Comparison of ENCODE assay signal across 12 mouse cellular contexts in genomic region chr2:169728651-169729280, GRCm38 (mm10).
A peak's percentile ranks its signal among the peaks of the same experiment; 100 is the strongest.
DNase-seq lines count a peak whose midpoint lies in the region; ATAC-seq and TF ChIP-seq lines count a peak whose summit lies in the region.
"Had no signal": no experiment of that assay in that cellular context is flagged by ENCODE, and none has a peak within 500 bp of the region (broad histone marks: within the 10 kb centered on the region; RNA-seq: fewer than 3 reads in every experiment).

No protein-coding gene starts in this region.

- H3K9me3 ChIP-seq in stomach, embryonic 14.5 days (ENCODE audit: control insufficient read depth, low read depth, low read length): no peaks in the 10 kb centered on the region
- no peaks in the 10 kb centered on the region for H3K9me3 ChIP-seq in stomach, postnatal 0 days (ENCODE audit: control insufficient read depth, low read length)
- no peaks in the 10 kb centered on the region for H3K9me3 ChIP-seq in liver, embryonic 11.5 days (ENCODE audit: control insufficient read depth, low read length)
- H3K9me3 ChIP-seq in hindbrain, embryonic 16.5 days (ENCODE audit: control insufficient read depth, low read length): no peaks in the 10 kb centered on the region
- H3K9me3 ChIP-seq in forebrain, embryonic 15.5 days: no peaks in the 10 kb centered on the region
- H3K9me3 ChIP-seq: liver, embryonic 13.5 days had no signal

- H3K9ac ChIP-seq in stomach, embryonic 14.5 days (replicated peaks; ENCODE audit: low read depth, low read length): no peak overlapping the region
- H3K9ac ChIP-seq in stomach, postnatal 0 days (ENCODE audit: low read length): no peak overlapping the region
- H3K9ac ChIP-seq in liver, embryonic 11.5 days (ENCODE audit: low read depth, low read length): no peak overlapping the region
- H3K9ac ChIP-seq in hindbrain, embryonic 16.5 days (ENCODE audit: low read depth, low read length): no peak overlapping the region
- no peak overlapping the region for H3K9ac ChIP-seq in forebrain, embryonic 15.5 days (replicated peaks)
- H3K9ac ChIP-seq: liver, embryonic 13.5 days had no signal

- TF ChIP-seq CTCF in stomach, postnatal 0 days (IDR thresholded peaks at IDR 0.05; ENCODE audit: low read depth): no peak

- ATAC-seq in stomach, embryonic 14.5 days (ENCODE audit: insufficient number of reproducible peaks, insufficient read depth, low FRiP score, low read depth): no peak
- ATAC-seq in stomach, postnatal 0 days (ENCODE audit: low FRiP score, low TSS enrichment): no peak
- no peak for ATAC-seq in liver, embryonic 11.5 days (replicated peaks; ENCODE audit: low FRiP score)
- no peak for ATAC-seq in hindbrain, embryonic 16.5 days
- ATAC-seq in forebrain, embryonic 15.5 days (replicated peaks): no peak

- 34% methylated on average over 16 of the region's 16 CpGs for WGBS in stomach, embryonic 14.5 days
- 53% methylated on average over 16 of the region's 16 CpGs for WGBS in stomach, postnatal 0 days
- WGBS in liver, embryonic 11.5 days: 60% methylated on average over 16 of the region's 16 CpGs
- 66% methylated on average over 16 of the region's 16 CpGs for WGBS in hindbrain, embryonic 16.5 days
- 62% methylated on average over 16 of the region's 16 CpGs for WGBS in forebrain, embryonic 15.5 days

- TF ChIP-seq EP300 in stomach, postnatal 0 days (optimal IDR thresholded peaks at IDR 0.05): no peak

- H3K4me3 ChIP-seq in stomach, embryonic 14.5 days (ENCODE audit: low read depth, low read length): no peak overlapping the region
- no peak overlapping the region for H3K4me3 ChIP-seq in stomach, postnatal 0 days (ENCODE audit: low read depth, low read length)
- no peak overlapping the region for H3K4me3 ChIP-seq in liver, embryonic 11.5 days (ENCODE audit: low read depth, low read length)
- no peak overlapping the region for H3K4me3 ChIP-seq in hindbrain, embryonic 16.5 days (ENCODE audit: low read length)
- H3K4me3 ChIP-seq in forebrain, embryonic 15.5 days: no peak overlapping the region
- H3K4me3 ChIP-seq: liver, embryonic 13.5 days had no signal

- H3K27ac ChIP-seq in stomach, embryonic 14.5 days (ENCODE audit: low read length): peak overlapping the region; percentile 72; the same call in 1 of the 2 replicates
- H3K27ac ChIP-seq in stomach, postnatal 0 days (replicated peaks): no peak overlapping the region
- H3K27ac ChIP-seq in liver, embryonic 11.5 days (ENCODE audit: low read depth, low read length): no peak overlapping the region
- no peak overlapping the region for H3K27ac ChIP-seq in hindbrain, embryonic 16.5 days (ENCODE audit: low read depth, low read length)
- H3K27ac ChIP-seq in forebrain, embryonic 15.5 days (replicated peaks): no peak overlapping the region
- H3K27ac ChIP-seq: liver, embryonic 13.5 days had no signal

- H3K4me1 ChIP-seq in stomach, embryonic 14.5 days (ENCODE audit: control insufficient read depth, insufficient read depth, low read length): peaks cover 23% of the 10 kb centered on the region
- 0 out of 2 replicates have a peak, but pooled peaks cover 2% of the 10 kb centered on the region for H3K4me1 ChIP-seq in stomach, postnatal 0 days (replicated peaks; ENCODE audit: control insufficient read depth, insufficient read depth)
- no peaks in the 10 kb centered on the region; the same call in none of the 2 replicates for H3K4me1 ChIP-seq in liver, embryonic 11.5 days (replicated peaks; ENCODE audit: control insufficient read depth, insufficient read depth, low read length)
- peaks cover 4% of the 10 kb centered on the region; the same call in 1 of the 2 replicates for H3K4me1 ChIP-seq in hindbrain, embryonic 16.5 days (ENCODE audit: control insufficient read depth, insufficient read depth, low read depth, low read length)
- H3K4me1 ChIP-seq in forebrain, embryonic 15.5 days: peaks cover 10% of the 10 kb centered on the region

- no peak for DNase-seq in stomach, postnatal 0 days (ENCODE audit: low spot score)
- peak; percentile 24 for DNase-seq in heart, postnatal 4 days
- DNase-seq in liver, embryonic 11.5 days (ENCODE audit: low spot score): peak; percentile 46
- peak; percentile 67 for DNase-seq in yolk sac, embryonic 10.5 days (ENCODE audit: low spot score)
- no peak for DNase-seq in thymus, postnatal 14 days
- DNase-seq: adrenal gland, adult 8-10 months; cerebellum, postnatal 14 days; liver, embryonic 13.5 days; thymus, adult 2 months had no signal

- no peak overlapping the region for H3K4me2 ChIP-seq in stomach, embryonic 14.5 days (replicated peaks; ENCODE audit: low read depth, low read length)
- H3K4me2 ChIP-seq in stomach, postnatal 0 days (replicated peaks; ENCODE audit: low read depth): no peak overlapping the region
- H3K4me2 ChIP-seq in liver, embryonic 11.5 days: no peak overlapping the region
- H3K4me2 ChIP-seq in hindbrain, embryonic 16.5 days (ENCODE audit: low read length): no peak overlapping the region
- no peak overlapping the region for H3K4me2 ChIP-seq in forebrain, embryonic 15.5 days (replicated peaks)
- H3K4me2 ChIP-seq: liver, embryonic 13.5 days had no signal

- no peaks in the 10 kb centered on the region for H3K27me3 ChIP-seq in stomach, embryonic 14.5 days (ENCODE audit: control insufficient read depth, insufficient read depth, low read length)
- H3K27me3 ChIP-seq in stomach, postnatal 0 days (ENCODE audit: control insufficient read depth, insufficient read depth, low read length): no peaks in the 10 kb centered on the region
- no peaks in the 10 kb centered on the region for H3K27me3 ChIP-seq in liver, embryonic 11.5 days (replicated peaks; ENCODE audit: control insufficient read depth, insufficient read depth, low read length)
- H3K27me3 ChIP-seq in hindbrain, embryonic 16.5 days (replicated peaks; ENCODE audit: control insufficient read depth, insufficient read depth, low read length): no peaks in the 10 kb centered on the region
- H3K27me3 ChIP-seq in forebrain, embryonic 15.5 days: no peaks in the 10 kb centered on the region
- H3K27me3 ChIP-seq: liver, embryonic 13.5 days had no signal

- H3K36me3 ChIP-seq in stomach, embryonic 14.5 days (ENCODE audit: control insufficient read depth, insufficient read depth, low read length): no peaks in the 10 kb centered on the region
- no peaks in the 10 kb centered on the region for H3K36me3 ChIP-seq in stomach, postnatal 0 days (ENCODE audit: control insufficient read depth, insufficient read depth, low read length)
- no peaks in the 10 kb centered on the region for H3K36me3 ChIP-seq in liver, embryonic 11.5 days (ENCODE audit: control insufficient read depth, insufficient read depth, low read length)
- no peaks in the 10 kb centered on the region for H3K36me3 ChIP-seq in hindbrain, embryonic 16.5 days (ENCODE audit: control insufficient read depth, insufficient read depth, low read length)
- H3K36me3 ChIP-seq in forebrain, embryonic 15.5 days: no peaks in the 10 kb centered on the region
- H3K36me3 ChIP-seq: liver, embryonic 13.5 days had no signal

Comparison
In these comparisons a context has a peak if more than half of its experiments do, and no peak if none do; other contexts are left out.
1. DNase-seq: peak in heart, postnatal 4 days (single experiment), liver, embryonic 11.5 days (single experiment) and yolk sac, embryonic 10.5 days (single experiment); none in stomach, postnatal 0 days (single experiment) and thymus, postnatal 14 days (single experiment).